Mouse (Mus musculus) limb, embryonic 14.5 days (tissue): ENCODE measurements around the gene Rarb. TPM values are rescaled to one million over a fixed set of nuclear protein-coding genes. Genes with fewer than 3 reads are reported as not detected.

Source experiments
- ATAC-seq: fragments of 200-750 bp; cut with Nextera tagmentation; 2 replicates; pipeline ENCODE4 v1.8.0; 2017; ENCODE audit warnings: low read depth, moderate number of reproducible peaks, moderate TSS enrichment; ENCODE audit not compliant: low FRiP score
- DNase-seq: peaks from one replicate; pipeline ENCODE4 v3.0.0-alpha.2; 2015; ENCODE audit warnings: low spot score
- H3K27ac ChIP-seq: fragments of 300-500 bp; sonication (generic); replicated peaks from 2 replicates; pipeline ENCODE4 v1.5.1; 2014; ENCODE audit warnings: low read depth, mild to moderate bottlenecking, low read length, moderate library complexity, mixed read lengths
- H3K27me3 ChIP-seq: fragments of 300-500 bp; sonication (generic); 2 replicates; pipeline ENCODE4 v1.6.1; 2014; ENCODE audit warnings: low read length, mixed read lengths; ENCODE audit not compliant: control insufficient read depth, insufficient read depth
- H3K36me3 ChIP-seq: fragments of 300-500 bp; sonication (generic); 2 replicates; pipeline ENCODE4 v1.6.1; 2014; ENCODE audit warnings: mild to moderate bottlenecking, low read length, moderate library complexity, mixed read lengths; ENCODE audit not compliant: control insufficient read depth, insufficient read depth
- H3K4me1 ChIP-seq: fragments of 300-500 bp; sonication (generic); 2 replicates; pipeline ENCODE4 v1.6.1; 2014; ENCODE audit warnings: antibody characterized with exemption, low read length, mixed read lengths; ENCODE audit not compliant: control insufficient read depth, insufficient read depth
- H3K4me2 ChIP-seq: fragments of 300-500 bp; sonication (generic); replicated peaks from 2 replicates; pipeline ENCODE4 v1.6.1; 2014; ENCODE audit warnings: low read depth, mild to moderate bottlenecking, low read length, moderate library complexity; ENCODE audit not compliant: severe bottlenecking
- H3K4me3 ChIP-seq: fragments of 300-500 bp; sonication (generic); replicated peaks from 2 replicates; pipeline ENCODE4 v1.5.1; 2014; ENCODE audit warnings: low read length
- H3K9ac ChIP-seq: fragments of 300-500 bp; sonication (generic); 2 replicates; pipeline ENCODE4 v1.6.1; 2014; ENCODE audit warnings: mild to moderate bottlenecking, low read depth, low read length, moderate library complexity; ENCODE audit not compliant: severe bottlenecking
- H3K9me3 ChIP-seq: fragments of 300-500 bp; sonication (generic); 2 replicates; pipeline ENCODE4 v1.6.1; 2016; ENCODE audit warnings: low read length; ENCODE audit not compliant: control insufficient read depth
- POLR2A ChIP-seq: fragments of 200-500 bp; IDR thresholded peaks from 2 replicates; pipeline ENCODE4 v1.8.0; 2012; ENCODE audit warnings: inconsistent platforms, mild to moderate bottlenecking, moderate library complexity, borderline replicate concordance; ENCODE audit not compliant: insufficient read depth, insufficient read length; ENCODE audit errors: extremely low read depth
- WGBS: fragments of 180-500 bp; shearing (Covaris S2); extraction: QIAGEN DNeasy Blood & Tissue Kit; methylation state at CpG from one replicate; pipeline ENCODE4 v1.1.7; 2014; 5-methylcytosine and 5-hydroxymethylcytosine counted together
- polyA plus RNA-seq, 2 experiments: library from polyadenylated mRNA; depleted of rRNA in 1 of 2; stranded (reverse) in 1 of 2; unstranded in 1 of 2; fragments of >200 nt; fragmentation: Nextera tagmentation in 1 of 2; extraction: Ambion mirVana in 1 of 2; gene quantifications; 2 replicates each; pipeline versions ENCODE4 v1.2.1 to v1.2.3; 2012 to 2014

Gene Rarb
- polyA plus RNA-seq, 2 experiments: 14.6 to 17.4 TPM

GRCm38 (mm10) chr14:16714344-16714955 lies 104.5 kb downstream of the Rarb start:
- no peaks in the 10 kb centered on the region for H3K4me1 ChIP-seq
- 45% methylated on average over 9 of the region's 9 CpGs for WGBS
- H3K9me3 ChIP-seq: no peaks in the 10 kb centered on the region
- no peaks in the 10 kb centered on the region for H3K27me3 ChIP-seq
- DNase-seq (no peak), ATAC-seq (no peak)
- H3K4me3 ChIP-seq: no peak overlapping the region
- no peak for TF ChIP-seq POLR2A
- no peaks in the 10 kb centered on the region for H3K36me3 ChIP-seq
- H3K27ac ChIP-seq: no peak overlapping the region
- H3K4me2 ChIP-seq: no peak overlapping the region
- H3K9ac ChIP-seq: no peak overlapping the region

- no peaks in the 10 kb centered on the region for H3K27me3 ChIP-seq
- H3K9ac ChIP-seq: no peak overlapping the region
- no peak for TF ChIP-seq POLR2A
- H3K27ac ChIP-seq: no peak overlapping the region
- H3K4me2 ChIP-seq: no peak overlapping the region
- H3K36me3 ChIP-seq: no peaks in the 10 kb centered on the region
- WGBS: 81% methylated on average over 2 of the region's 2 CpGs
- H3K4me1 ChIP-seq: no peaks in the 10 kb centered on the region
- DNase-seq (no peak), ATAC-seq (no peak)
- no peak overlapping the region for H3K4me3 ChIP-seq
- H3K9me3 ChIP-seq: no peaks in the 10 kb centered on the region
These were observed 105.2 kb downstream of the Rarb start for GRCm38 (mm10) chr14:16713773-16714172.

GRCm38 (mm10) chr14:16699228-16699627 lies 119.7 kb downstream of the Rarb start:
- Histone ChIP-seq H3K9ac (no peak overlapping the region), H3K27me3 (no peaks in the 10 kb centered on the region), H3K4me3 (no peak overlapping the region), H3K4me1 (no peaks in the 10 kb centered on the region), H3K9me3 (no peaks in the 10 kb centered on the region), H3K36me3 (no peaks in the 10 kb centered on the region), H3K27ac (no peak overlapping the region), H3K4me2 (no peak overlapping the region)
- no peak for DNase-seq
- no peak for ATAC-seq
- TF ChIP-seq POLR2A: no peak
- 75% methylated on average over 4 of the region's 4 CpGs for WGBS

- Histone ChIP-seq H3K36me3 (no peaks in the 10 kb centered on the region), H3K9ac (no peak overlapping the region), H3K9me3 (no peaks in the 10 kb centered on the region), H3K4me3 (no peak overlapping the region), H3K27ac (no peak overlapping the region), H3K4me2 (no peak overlapping the region), H3K27me3 (no peaks in the 10 kb centered on the region), H3K4me1 (no peaks in the 10 kb centered on the region)
- ATAC-seq: no peak
- TF ChIP-seq POLR2A: no peak
- DNase-seq: no peak
- WGBS: 46% methylated on average over 3 of the region's 3 CpGs
These were observed 123.4 kb downstream of the Rarb start for GRCm38 (mm10) chr14:16695453-16696120.

GRCm38 (mm10) chr14:16678335-16678734 lies 140.6 kb downstream of the Rarb start:
- Histone ChIP-seq H3K4me2 (no peak overlapping the region), H3K9me3 (no peaks in the 10 kb centered on the region), H3K27ac (no peak overlapping the region), H3K4me3 (no peak overlapping the region), H3K4me1 (no peaks in the 10 kb centered on the region), H3K36me3 (no peaks in the 10 kb centered on the region), H3K9ac (no peak overlapping the region), H3K27me3 (no peaks in the 10 kb centered on the region)
- TF ChIP-seq POLR2A: no peak
- WGBS: 75% methylated on average over 3 of the region's 3 CpGs
- ATAC-seq (no peak), DNase-seq (no peak)
